In the genomic region with DNA sequence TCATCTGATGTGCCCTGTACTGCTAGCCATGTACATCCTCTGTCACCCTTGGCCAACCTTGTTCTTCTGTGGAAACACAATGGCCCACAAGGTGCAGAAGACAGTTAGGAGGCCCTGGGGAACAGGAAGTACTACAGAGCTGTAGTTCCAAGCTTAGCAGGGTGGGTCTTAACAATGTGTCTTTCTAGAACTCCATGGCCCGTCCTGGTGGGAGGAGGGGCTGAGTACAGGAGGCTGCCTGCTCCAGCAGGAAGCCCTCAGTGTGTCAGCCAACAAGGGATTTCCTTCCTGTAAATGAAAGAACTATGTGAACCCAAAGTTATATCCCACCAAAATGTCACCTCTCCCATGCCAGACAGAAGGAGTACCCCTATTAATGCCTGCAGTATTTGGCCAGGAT, we compare ENCODE assay signal across 11 mouse cellular contexts.
DNase-seq lines count a peak whose midpoint lies in the region; ATAC-seq and TF ChIP-seq lines count a peak whose summit lies in the region.
"Had no signal": no experiment of that assay in that cellular context is flagged by ENCODE, and none has a peak within 500 bp of the region (broad histone marks: within the 10 kb centered on the region; RNA-seq: fewer than 3 reads in every experiment).

No protein-coding gene starts in this region.

- intact Hi-C loops in gastrocnemius, postnatal 36 days (cut with DNase I) = no loop called here

- no peaks in the 10 kb centered on the region for H3K36me3 ChIP-seq in hindbrain, embryonic 10.5 days
- no peaks in the 10 kb centered on the region for H3K36me3 ChIP-seq in hindbrain, postnatal 0 days (ENCODE audit: insufficient read depth, low read length)
- no peaks in the 10 kb centered on the region for H3K36me3 ChIP-seq in heart, embryonic 12.5 days
- H3K36me3 ChIP-seq in midbrain, embryonic 16.5 days (ENCODE audit: control insufficient read depth, insufficient read depth, low read length) = no peaks in the 10 kb centered on the region

- DNase-seq in hindbrain, embryonic 10.5 days (ENCODE audit: low spot score) = no peak
- DNase-seq in hindbrain, postnatal 0 days (ENCODE audit: low spot score) = no peak
- DNase-seq in kidney, postnatal 14 days = peak; percentile 47
- no peak for DNase-seq in gastrocnemius, postnatal 36 days
- DNase-seq: embryo, embryonic 11 days; thymus, postnatal 14 days had no signal

- peaks cover 43% of the 10 kb centered on the region for H3K4me1 ChIP-seq in hindbrain, embryonic 10.5 days (replicated peaks)
- H3K4me1 ChIP-seq in hindbrain, postnatal 0 days (ENCODE audit: insufficient read depth, low read length) = 0 out of 2 replicates have a peak, but pooled peaks cover 12% of the 10 kb centered on the region
- H3K4me1 ChIP-seq in heart, embryonic 12.5 days (replicated peaks) = peaks cover 29% of the 10 kb centered on the region
- H3K4me1 ChIP-seq in midbrain, embryonic 16.5 days (ENCODE audit: control insufficient read depth, insufficient read depth, low read length) = no peaks in the 10 kb centered on the region; the same call in 1 of the 2 replicates

- H3K4me3 ChIP-seq in hindbrain, embryonic 10.5 days = no peak overlapping the region
- no peak overlapping the region for H3K4me3 ChIP-seq in hindbrain, postnatal 0 days (ENCODE audit: low read length)
- H3K4me3 ChIP-seq in heart, embryonic 12.5 days = no peak overlapping the region
- H3K4me3 ChIP-seq in midbrain, embryonic 16.5 days (ENCODE audit: low read depth, low read length) = no peak overlapping the region
- H3K4me3 ChIP-seq: erythroblast, embryonic 14.5 days had no signal

- ATAC-seq in hindbrain, postnatal 0 days = no peak
- ATAC-seq in heart, embryonic 12.5 days (ENCODE audit: insufficient number of reproducible peaks, low FRiP score) = 0 out of 2 replicates have a peak, but pooled peaks have one; percentile 33
- ATAC-seq in megakaryocyte, adult 5-6 weeks (ENCODE audit: poor library complexity, severe bottlenecking) = peak; percentile 23; the same call in 1 of the 2 replicates
- ATAC-seq in midbrain, embryonic 16.5 days = no peak

- H3K4me2 ChIP-seq in hindbrain, postnatal 0 days (ENCODE audit: low read depth, low read length) = no peak overlapping the region
- H3K4me2 ChIP-seq in heart, embryonic 12.5 days = no peak overlapping the region
- H3K4me2 ChIP-seq in midbrain, embryonic 16.5 days (ENCODE audit: low read length) = no peak overlapping the region
- H3K4me2 ChIP-seq: liver, embryonic 11.5 days had no signal

- 54% methylated on average over 1 of the region's 1 CpGs for WGBS in hindbrain, embryonic 10.5 days
- 52% methylated on average over 1 of the region's 1 CpGs for WGBS in hindbrain, postnatal 0 days
- WGBS in heart, embryonic 12.5 days = 38% methylated on average over 1 of the region's 1 CpGs
- WGBS in midbrain, embryonic 16.5 days = 52% methylated on average over 1 of the region's 1 CpGs

- TF ChIP-seq CTCF in hindbrain, postnatal 0 days (IDR thresholded peaks at IDR 0.05; ENCODE audit: low read depth) = no peak

- H3K9me3 ChIP-seq in hindbrain, embryonic 10.5 days = no peaks in the 10 kb centered on the region
- H3K9me3 ChIP-seq in hindbrain, postnatal 0 days (ENCODE audit: low read length) = no peaks in the 10 kb centered on the region
- H3K9me3 ChIP-seq in heart, embryonic 12.5 days (replicated peaks) = no peaks in the 10 kb centered on the region
- H3K9me3 ChIP-seq in midbrain, embryonic 16.5 days (replicated peaks; ENCODE audit: control insufficient read depth, low read length, poor library complexity, severe bottlenecking) = no peaks in the 10 kb centered on the region

- H3K27me3 ChIP-seq in hindbrain, embryonic 10.5 days (ENCODE audit: insufficient read depth, poor library complexity, severe bottlenecking) = no peaks in the 10 kb centered on the region
- 0 out of 2 replicates have a peak, but pooled peaks cover 5% of the 10 kb centered on the region for H3K27me3 ChIP-seq in hindbrain, postnatal 0 days (ENCODE audit: insufficient read depth, low read length)
- no peaks in the 10 kb centered on the region for H3K27me3 ChIP-seq in heart, embryonic 12.5 days (replicated peaks)
- H3K27me3 ChIP-seq in midbrain, embryonic 16.5 days (ENCODE audit: control insufficient read depth, insufficient read depth, low read depth, low read length) = no peaks in the 10 kb centered on the region

- H3K27ac ChIP-seq in hindbrain, embryonic 10.5 days = 0 out of 2 replicates have a peak overlapping the region, but pooled peaks have one; percentile 50
- no peak overlapping the region for H3K27ac ChIP-seq in hindbrain, postnatal 0 days
- H3K27ac ChIP-seq in heart, embryonic 12.5 days (ENCODE audit: poor library complexity, severe bottlenecking) = no peak overlapping the region
- H3K27ac ChIP-seq in midbrain, embryonic 16.5 days (ENCODE audit: low read length) = no peak overlapping the region

- no peak overlapping the region for H3K9ac ChIP-seq in hindbrain, postnatal 0 days (replicated peaks; ENCODE audit: low read length)
- no peak overlapping the region for H3K9ac ChIP-seq in heart, embryonic 12.5 days
- no peak overlapping the region for H3K9ac ChIP-seq in midbrain, embryonic 16.5 days (ENCODE audit: low read depth, low read length)

Comparison
In these comparisons a context has a peak if more than half of its experiments do, and no peak if none do; other contexts are left out.
1. ATAC-seq: peak in heart, embryonic 12.5 days (single experiment) and megakaryocyte, adult 5-6 weeks (single experiment); none in hindbrain, postnatal 0 days (single experiment) and midbrain, embryonic 16.5 days (single experiment).